Mouse (Mus musculus) midbrain, postnatal 0 days (tissue): ENCODE results near the gene Pbp2. TPM values are rescaled to one million over a fixed set of nuclear protein-coding genes. Genes with fewer than 3 reads are reported as not detected.
A peak's percentile ranks its signal among the peaks of the same experiment; 100 is the strongest.

Experiments used
- ATAC-seq: fragments of 200-750 bp; cut with Nextera tagmentation; 2 replicates; pipeline ENCODE4 v1.8.0; 2017; ENCODE audit warnings: moderate number of reproducible peaks, mild to moderate bottlenecking, moderate TSS enrichment, moderate library complexity; ENCODE audit not compliant: low FRiP score
- DNase-seq: peaks from one replicate; pipeline ENCODE4 v3.0.0-alpha.2; 2015; ENCODE audit warnings: low spot score
- H3K27ac ChIP-seq: fragments of 300-500 bp; sonication (generic); 2 replicates; pipeline ENCODE4 v1.5.1; 2014; ENCODE audit warnings: low read depth, mild to moderate bottlenecking, low read length, mixed read lengths
- H3K27me3 ChIP-seq: fragments of 300-500 bp; sonication (generic); 2 replicates; pipeline ENCODE4 v1.6.1; 2014; ENCODE audit warnings: low read length, control low read depth, mixed read lengths; ENCODE audit not compliant: insufficient read depth
- H3K36me3 ChIP-seq: fragments of 300-500 bp; sonication (generic); 2 replicates; pipeline ENCODE4 v1.6.1; 2014; ENCODE audit warnings: low read length, control low read depth, mixed read lengths; ENCODE audit not compliant: insufficient read depth
- H3K4me1 ChIP-seq: fragments of 300-500 bp; sonication (generic); 2 replicates; pipeline ENCODE4 v1.6.1; 2014; ENCODE audit warnings: mild to moderate bottlenecking, control low read depth, antibody characterized with exemption, low read length, mixed read lengths; ENCODE audit not compliant: insufficient read depth
- H3K4me2 ChIP-seq: fragments of 300-500 bp; sonication (generic); 2 replicates; pipeline ENCODE4 v1.6.1; 2014; ENCODE audit warnings: low read depth, mild to moderate bottlenecking, low read length, mixed read lengths; ENCODE audit not compliant: poor library complexity, severe bottlenecking
- H3K4me3 ChIP-seq: fragments of 300-500 bp; sonication (generic); 2 replicates; pipeline ENCODE4 v1.5.1; 2014; ENCODE audit warnings: low read depth, mild to moderate bottlenecking, low read length, moderate library complexity
- H3K9ac ChIP-seq: fragments of 300-500 bp; sonication (generic); replicated peaks from 2 replicates; pipeline ENCODE4 v1.6.1; 2014; ENCODE audit warnings: mild to moderate bottlenecking, low read length, moderate library complexity, mixed read lengths; ENCODE audit not compliant: poor library complexity, severe bottlenecking
- H3K9me3 ChIP-seq: fragments of 300-500 bp; sonication (generic); 2 replicates; pipeline ENCODE4 v1.6.1; 2016; ENCODE audit warnings: low read length, control low read depth
- CTCF ChIP-seq: IDR thresholded peaks from 2 replicates; pipeline ENCODE4 v1.5.1; 2016; ENCODE audit warnings: antibody characterized with exemption, mild to moderate bottlenecking
- WGBS: fragments of 180-500 bp; shearing (Covaris S2); extraction: QIAGEN DNeasy Blood & Tissue Kit; methylation state at CpG from one replicate; pipeline ENCODE4 v1.1.7; 2014; 5-methylcytosine and 5-hydroxymethylcytosine counted together
- polyA plus RNA-seq: library from polyadenylated mRNA; unstranded; fragments of >200 nt; fragmentation: Nextera tagmentation; extraction: Ambion mirVana; gene quantifications from 2 replicates; pipeline ENCODE4 v1.2.1, GENCODE M21; 2015
- total RNA-seq: library from RNA; depleted of rRNA; stranded (reverse); fragments of >200 nt; gene quantifications from 2 replicates; pipeline ENCODE4 v1.2.3, GENCODE M21; 2014

Gene Pbp2
- total and polyA plus RNA-seq, 2 experiments from 2014 or later, result not detected

DNA sequence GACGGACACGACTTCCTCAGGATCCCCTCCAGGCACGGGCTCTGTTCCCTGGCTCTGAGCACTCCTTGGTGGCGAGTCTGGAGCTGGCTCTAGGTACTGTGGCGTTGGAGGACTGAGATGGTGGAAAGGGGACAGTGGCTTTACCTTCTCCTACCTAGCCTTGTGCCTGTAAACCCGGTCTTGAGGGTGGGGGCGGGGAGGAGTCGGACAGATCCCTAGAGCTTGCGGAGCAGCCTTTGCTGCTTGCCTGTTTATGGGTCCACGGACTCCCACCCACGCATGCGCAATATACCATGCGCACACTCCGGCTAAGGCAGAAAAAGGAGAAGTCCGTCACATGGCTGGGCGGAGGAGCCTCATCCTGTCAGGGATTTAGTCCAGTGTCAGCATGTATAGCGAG is 13.9 kb downstream of the Pbp2 start:
- no peak overlapping the region for H3K27ac ChIP-seq
- H3K9me3 ChIP-seq, result no peaks in the 10 kb centered on the region
- no peaks in the 10 kb centered on the region for H3K4me1 ChIP-seq
- ATAC-seq (no peak), DNase-seq (no peak)
- no peaks in the 10 kb centered on the region for H3K36me3 ChIP-seq
- H3K27me3 ChIP-seq, result no peaks in the 10 kb centered on the region
- no peak for TF ChIP-seq CTCF
- H3K4me3 ChIP-seq, result no peak overlapping the region
- H3K9ac ChIP-seq, result no peak overlapping the region
- 86% methylated on average over 17 of the region's 17 CpGs for WGBS
- H3K4me2 ChIP-seq, result no peak overlapping the region

DNA sequence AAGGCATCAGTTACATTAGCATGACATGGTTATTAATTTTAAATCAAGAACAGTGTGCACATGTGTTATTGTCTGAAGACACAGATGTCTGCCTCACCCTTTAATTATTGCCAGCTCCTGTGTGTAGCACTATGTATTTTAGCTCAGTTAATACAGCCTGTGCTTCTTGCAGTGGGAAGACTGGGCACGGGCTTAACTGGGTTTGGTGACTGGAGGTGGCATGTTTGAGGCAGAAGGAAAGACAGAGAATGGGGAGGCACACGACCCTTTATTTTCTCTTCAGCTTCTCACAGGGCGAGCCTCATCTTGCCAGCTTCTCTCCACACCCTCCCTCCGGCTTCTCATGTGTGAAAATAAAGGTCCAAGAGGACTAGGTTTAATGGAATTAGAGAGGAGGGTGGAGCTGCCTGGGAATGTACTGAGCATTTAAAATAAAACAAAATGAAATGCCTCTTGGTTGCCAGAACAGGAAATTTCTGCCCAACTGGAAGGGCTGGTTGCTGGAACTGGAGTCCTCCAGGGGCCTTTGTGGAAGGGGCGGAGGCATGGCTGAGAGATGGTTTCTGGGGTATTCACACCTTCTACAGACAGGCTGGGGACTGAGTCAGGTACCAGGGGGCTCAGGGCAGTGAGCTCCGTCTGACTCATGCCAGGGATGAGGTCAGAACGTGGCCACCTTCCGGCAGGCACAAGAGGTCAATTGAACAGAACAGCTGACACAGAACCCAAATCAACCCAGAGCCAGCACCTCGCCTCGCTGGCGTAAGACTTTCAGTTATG is 14.9 kb downstream of the Pbp2 start:
- TF ChIP-seq CTCF, result no peak
- Histone ChIP-seq H3K27me3 (no peaks in the 10 kb centered on the region), H3K9ac (no peak overlapping the region), H3K9me3 (no peaks in the 10 kb centered on the region), H3K4me2 (no peak overlapping the region), H3K4me3 (no peak overlapping the region), H3K4me1 (no peaks in the 10 kb centered on the region), H3K27ac (no peak overlapping the region), H3K36me3 (no peaks in the 10 kb centered on the region)
- ATAC-seq (no peak), DNase-seq (no peak)
- 77% methylated on average over 11 of the region's 11 CpGs for WGBS

DNA sequence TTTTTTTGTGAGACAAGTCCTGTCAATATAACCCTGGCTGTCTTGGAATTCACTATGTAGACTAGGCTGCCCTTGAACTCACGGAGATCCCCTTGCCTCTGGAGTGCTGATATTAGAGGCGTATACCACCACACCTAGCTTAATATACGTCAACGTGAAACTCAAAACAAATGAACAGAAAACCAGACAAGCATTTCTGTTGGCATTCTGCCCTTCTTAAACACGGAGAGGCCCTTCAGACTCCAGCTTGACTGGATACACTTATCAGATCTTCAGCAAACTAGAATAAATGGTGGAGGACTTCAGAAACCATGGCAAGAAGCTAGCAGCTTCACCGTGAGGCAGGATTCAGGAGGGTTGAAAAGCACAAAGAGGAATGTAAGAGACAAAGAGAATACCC is 16.1 kb downstream of the Pbp2 start:
- Histone ChIP-seq H3K27ac (no peak overlapping the region), H3K9me3 (no peaks in the 10 kb centered on the region), H3K4me3 (no peak overlapping the region), H3K4me2 (no peak overlapping the region), H3K9ac (no peak overlapping the region), H3K4me1 (no peaks in the 10 kb centered on the region), H3K27me3 (no peaks in the 10 kb centered on the region), H3K36me3 (no peaks in the 10 kb centered on the region)
- DNase-seq (no peak), ATAC-seq (no peak)
- no peak for TF ChIP-seq CTCF
- WGBS, result 86% methylated on average over 6 of the region's 6 CpGs

DNA sequence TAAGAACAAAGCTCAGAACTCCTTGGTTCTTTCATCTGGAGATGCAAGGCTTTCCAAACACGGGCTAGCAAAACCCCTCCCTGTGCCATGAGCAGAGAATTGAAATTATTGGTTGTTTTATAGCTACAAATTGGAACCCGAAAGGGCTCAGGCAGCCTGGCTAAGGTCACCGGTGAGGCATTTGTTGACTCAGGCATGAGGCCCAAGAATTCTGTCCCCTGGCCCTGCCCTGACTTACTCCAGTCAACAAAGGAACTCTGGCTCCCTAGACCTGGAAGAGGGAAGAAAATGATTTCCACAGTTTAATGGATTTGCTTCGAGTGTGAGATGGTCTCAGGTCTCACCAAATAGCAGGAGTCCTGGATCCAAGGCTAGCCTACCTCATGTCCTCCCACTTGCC is 17.8 kb downstream of the Pbp2 start:
- Histone ChIP-seq H3K4me3 (no peak overlapping the region), H3K4me2 (no peak overlapping the region), H3K9me3 (no peaks in the 10 kb centered on the region), H3K27me3 (no peaks in the 10 kb centered on the region), H3K9ac (no peak overlapping the region), H3K4me1 (no peaks in the 10 kb centered on the region), H3K27ac (no peak overlapping the region), H3K36me3 (no peaks in the 10 kb centered on the region)
- ATAC-seq (no peak), DNase-seq (no peak)
- no peak for TF ChIP-seq CTCF
- WGBS, result 71% methylated on average over 4 of the region's 4 CpGs

DNA sequence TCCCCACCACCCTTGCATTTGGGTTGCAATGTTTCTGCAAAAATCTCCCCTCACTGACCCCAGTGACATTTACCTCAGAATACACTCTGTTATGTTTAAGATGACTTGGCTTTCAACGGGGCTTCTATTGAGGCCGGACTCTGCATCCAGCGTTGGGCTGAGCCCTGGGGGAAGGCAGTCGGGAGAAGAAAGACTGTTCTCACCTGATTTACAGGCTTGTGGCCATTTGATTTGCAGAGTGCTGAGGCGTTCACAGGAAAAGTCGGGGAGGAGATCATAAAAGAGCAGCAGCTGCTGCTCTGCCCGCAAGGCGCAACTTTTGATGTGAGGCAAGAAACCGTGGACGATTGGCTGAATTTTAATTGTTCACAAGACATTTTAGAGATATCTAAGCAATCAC is 30.3 kb downstream of the Pbp2 start:
- ATAC-seq (no peak), DNase-seq (no peak)
- Histone ChIP-seq H3K4me1 (no peaks in the 10 kb centered on the region), H3K27ac (no peak overlapping the region), H3K4me3 (no peak overlapping the region), H3K4me2 (no peak overlapping the region), H3K9me3 (no peaks in the 10 kb centered on the region), H3K9ac (no peak overlapping the region), H3K36me3 (no peaks in the 10 kb centered on the region), H3K27me3 (no peaks in the 10 kb centered on the region)
- TF ChIP-seq CTCF, result no peak
- WGBS, result 35% methylated on average over 10 of the region's 10 CpGs

DNA sequence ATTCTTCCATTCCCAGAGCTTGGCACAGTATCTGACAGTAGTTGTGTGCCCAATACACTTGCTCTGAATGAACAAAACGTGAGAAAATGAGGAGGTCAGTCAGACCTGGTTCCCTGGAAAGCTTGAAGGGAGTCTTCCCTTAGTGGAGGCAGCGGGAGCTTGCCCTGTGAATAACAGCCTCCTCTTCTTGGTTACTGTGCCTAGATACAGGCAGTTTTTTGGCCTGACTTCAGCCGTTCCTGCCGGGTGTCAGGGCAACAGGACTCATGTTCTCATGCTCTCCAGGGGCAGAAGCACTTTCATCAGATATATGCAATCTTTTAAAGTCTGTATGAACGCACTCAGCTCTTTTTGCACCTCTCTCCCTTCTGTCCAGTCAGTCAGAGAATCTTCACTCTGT is 30.9 kb downstream of the Pbp2 start:
- 51% methylated on average over 5 of the region's 5 CpGs for WGBS
- H3K4me2 ChIP-seq, result no peak overlapping the region
- no peak overlapping the region for H3K4me3 ChIP-seq
- no peaks in the 10 kb centered on the region for H3K36me3 ChIP-seq
- no peak overlapping the region for H3K9ac ChIP-seq
- H3K27me3 ChIP-seq, result no peaks in the 10 kb centered on the region
- TF ChIP-seq CTCF, result no peak
- H3K4me1 ChIP-seq, result no peaks in the 10 kb centered on the region
- peak; percentile 74 for DNase-seq
- 0 out of 2 replicates have a peak, but pooled peaks have one; percentile 34 for ATAC-seq
- no peaks in the 10 kb centered on the region for H3K9me3 ChIP-seq
- H3K27ac ChIP-seq, result no peak overlapping the region
